Mouse (Mus musculus): Measurements from ENCODE around the gene Meioc. TPM values are rescaled to one million over a fixed set of nuclear protein-coding genes. Genes with fewer than 3 reads are reported as not detected.
A peak's percentile ranks its signal among the peaks of the same experiment; 100 is the strongest.

Meioc gene
- polyA plus RNA-seq, 1 experiment from 2014 or later = 0.15 TPM

GRCm38 (mm10) chr11:102636887-102637286 lies 26.6 kb upstream of the Meioc start:
- 45% methylated on average over 12 of the region's 12 CpGs for WGBS
- Histone ChIP-seq H3K27ac (replicated peaks) (no peak overlapping the region), H3K9ac (no peak overlapping the region), H3K4me1 (replicated peaks) (peaks cover 35% of the 10 kb centered on the region), H3K36me3 (no peaks in the 10 kb centered on the region), H3K4me3 (no peak overlapping the region), H3K4me2 (no peak overlapping the region), H3K9me3 (no peaks in the 10 kb centered on the region), H3K27me3 (peaks cover 6% of the 10 kb centered on the region; the same call in 1 of the 2 replicates)
- no peak for ATAC-seq (ENCODE audit: low read depth)

GRCm38 (mm10) chr11:102643891-102644382 lies 19.6 kb upstream of the Meioc start:
- H3K4me3 ChIP-seq = no peak overlapping the region
- no peaks in the 10 kb centered on the region for H3K36me3 ChIP-seq
- peaks cover 6% of the 10 kb centered on the region for H3K4me1 ChIP-seq (replicated peaks)
- H3K27me3 ChIP-seq = no peaks in the 10 kb centered on the region; the same call in 1 of the 2 replicates
- no peak overlapping the region for H3K9ac ChIP-seq
- no peak overlapping the region for H3K27ac ChIP-seq (replicated peaks)
- no peak overlapping the region for H3K4me2 ChIP-seq
- WGBS = 73% methylated on average over 10 of the region's 10 CpGs
- no peaks in the 10 kb centered on the region for H3K9me3 ChIP-seq
- no peak for ATAC-seq (ENCODE audit: low read depth)

DNA sequence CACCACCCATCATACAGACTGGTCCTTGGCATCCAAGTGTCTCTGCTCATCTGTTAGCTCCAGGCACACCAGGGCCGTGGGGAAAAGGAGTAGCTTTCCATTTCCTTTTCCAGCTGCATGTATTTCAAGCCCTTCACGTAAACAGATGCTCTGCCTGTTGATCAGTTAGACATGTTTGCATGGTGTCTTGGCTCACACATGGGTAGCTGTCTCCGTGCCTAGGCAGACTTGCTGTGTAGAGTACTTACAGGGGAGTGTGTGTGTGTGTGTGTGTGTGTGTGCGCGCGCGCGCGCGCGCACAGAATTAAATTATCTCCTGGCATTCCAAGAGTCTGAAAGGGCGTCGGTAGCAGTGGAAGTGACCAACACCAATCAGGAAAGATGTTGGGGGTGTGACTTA lies 17.3 kb upstream of the Meioc start:
- Histone ChIP-seq H3K4me2 (no peak overlapping the region), H3K27ac (replicated peaks) (no peak overlapping the region), H3K4me3 (no peak overlapping the region), H3K4me1 (replicated peaks) (no peaks in the 10 kb centered on the region), H3K36me3 (no peaks in the 10 kb centered on the region), H3K27me3 (no peaks in the 10 kb centered on the region; the same call in 1 of the 2 replicates), H3K9ac (no peak overlapping the region), H3K9me3 (no peaks in the 10 kb centered on the region)
- no peak for ATAC-seq (ENCODE audit: low read depth)
- 91% methylated on average over 13 of the region's 13 CpGs for WGBS

DNA sequence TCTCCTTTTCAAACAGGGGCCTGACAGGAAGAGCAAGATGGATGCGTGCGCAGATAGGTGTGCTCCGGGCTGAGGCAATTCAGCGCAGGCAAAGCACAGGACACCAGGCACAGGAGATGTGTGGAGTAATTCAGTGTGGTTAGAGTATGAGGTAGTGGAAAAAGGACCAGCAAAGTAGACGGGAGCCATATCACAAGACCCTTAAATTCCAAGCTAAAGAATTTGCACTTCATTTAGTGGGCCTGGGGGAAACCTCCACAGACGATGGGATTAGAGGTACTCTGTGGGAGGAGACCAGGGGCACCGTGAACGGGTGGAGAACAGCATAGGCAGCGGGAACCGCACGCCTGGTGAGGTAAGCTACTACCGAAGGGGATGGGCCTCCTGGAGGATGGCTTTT lies 15.6 kb upstream of the Meioc start:
- no peaks in the 10 kb centered on the region for H3K9me3 ChIP-seq
- no peak overlapping the region for H3K27ac ChIP-seq (replicated peaks)
- no peak overlapping the region for H3K4me3 ChIP-seq
- no peak overlapping the region for H3K9ac ChIP-seq
- no peaks in the 10 kb centered on the region for H3K4me1 ChIP-seq (replicated peaks)
- no peaks in the 10 kb centered on the region for H3K36me3 ChIP-seq
- 72% methylated on average over 12 of the region's 12 CpGs for WGBS
- no peak overlapping the region for H3K4me2 ChIP-seq
- H3K27me3 ChIP-seq = no peaks in the 10 kb centered on the region; the same call in 1 of the 2 replicates
- ATAC-seq (ENCODE audit: low read depth) = no peak

DNA sequence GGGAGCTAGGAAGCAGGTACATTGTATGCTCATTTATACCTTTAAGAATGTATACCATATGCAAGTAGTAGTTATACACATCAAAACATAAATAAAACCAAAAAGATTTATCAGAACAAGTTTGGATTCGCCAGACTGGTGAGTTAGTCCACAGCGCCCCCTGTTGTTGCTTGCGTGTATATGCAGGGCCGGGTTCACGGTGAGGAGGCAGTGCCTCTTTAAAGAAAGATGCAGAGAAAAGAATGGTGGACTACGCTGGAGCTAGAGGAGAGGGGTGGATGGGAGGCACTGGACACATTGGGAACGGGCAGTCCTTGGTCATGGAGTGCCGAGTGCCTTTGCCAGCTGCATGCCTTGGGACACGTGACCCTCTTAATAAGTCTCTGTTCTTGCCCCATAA lies 12.1 kb upstream of the Meioc start:
- no peak overlapping the region for H3K27ac ChIP-seq (replicated peaks)
- H3K27me3 ChIP-seq = no peaks in the 10 kb centered on the region; the same call in 1 of the 2 replicates
- H3K9ac ChIP-seq = no peak overlapping the region
- H3K36me3 ChIP-seq = no peaks in the 10 kb centered on the region
- no peaks in the 10 kb centered on the region for H3K9me3 ChIP-seq
- no peak for ATAC-seq (ENCODE audit: low read depth)
- no peak overlapping the region for H3K4me2 ChIP-seq
- no peaks in the 10 kb centered on the region for H3K4me1 ChIP-seq (replicated peaks)
- 4% methylated on average over 9 of the region's 9 CpGs for WGBS
- H3K4me3 ChIP-seq = no peak overlapping the region

GRCm38 (mm10) chr11:102652844-102653243 lies 10.7 kb upstream of the Meioc start:
- WGBS = 78% methylated on average over 3 of the region's 3 CpGs
- H3K36me3 ChIP-seq = no peaks in the 10 kb centered on the region
- no peak for ATAC-seq (ENCODE audit: low read depth)
- H3K4me2 ChIP-seq = no peak overlapping the region
- H3K9me3 ChIP-seq = no peaks in the 10 kb centered on the region
- H3K4me3 ChIP-seq = no peak overlapping the region
- H3K4me1 ChIP-seq (replicated peaks) = no peaks in the 10 kb centered on the region
- H3K27me3 ChIP-seq = no peaks in the 10 kb centered on the region
- no peak overlapping the region for H3K27ac ChIP-seq (replicated peaks)
- H3K9ac ChIP-seq = no peak overlapping the region

DNA sequence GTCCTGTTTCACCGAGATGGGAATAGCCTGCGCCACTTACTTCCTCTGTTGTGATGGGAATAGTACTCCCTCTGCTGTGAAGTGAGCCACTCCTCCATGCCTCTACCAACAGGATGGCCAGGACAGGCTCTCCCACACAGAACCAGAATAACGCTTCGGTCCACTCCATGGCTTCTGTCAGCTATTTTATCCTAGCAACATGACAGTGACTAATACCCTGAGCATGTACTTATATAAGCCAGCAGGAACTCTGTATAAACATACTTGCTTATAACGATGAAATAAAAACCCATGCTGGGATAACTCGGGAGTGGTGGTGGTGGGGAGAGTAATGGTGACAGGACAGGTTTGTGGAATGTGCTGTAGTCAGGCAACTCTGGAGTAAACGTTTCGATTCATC lies 7.6 kb upstream of the Meioc start:
- Histone ChIP-seq H3K9ac (no peak overlapping the region), H3K27me3 (no peaks in the 10 kb centered on the region), H3K9me3 (no peaks in the 10 kb centered on the region), H3K36me3 (no peaks in the 10 kb centered on the region), H3K4me2 (no peak overlapping the region), H3K4me1 (replicated peaks) (no peaks in the 10 kb centered on the region), H3K4me3 (no peak overlapping the region), H3K27ac (replicated peaks) (no peak overlapping the region)
- 71% methylated on average over 8 of the region's 8 CpGs for WGBS
- no peak for ATAC-seq (ENCODE audit: low read depth)

GRCm38 (mm10) chr11:102656326-102656926 lies 7.1 kb upstream of the Meioc start:
- Histone ChIP-seq H3K9me3 (no peaks in the 10 kb centered on the region), H3K9ac (no peak overlapping the region), H3K27me3 (no peaks in the 10 kb centered on the region), H3K4me1 (replicated peaks) (no peaks in the 10 kb centered on the region), H3K27ac (replicated peaks) (no peak overlapping the region), H3K4me2 (no peak overlapping the region), H3K4me3 (no peak overlapping the region), H3K36me3 (no peaks in the 10 kb centered on the region)
- 32% methylated on average over 4 of the region's 4 CpGs for WGBS
- ATAC-seq (ENCODE audit: low read depth) = no peak

GRCm38 (mm10) chr11:102656931-102657330 lies 6.6 kb upstream of the Meioc start:
- H3K9ac ChIP-seq = no peak overlapping the region
- no peak overlapping the region for H3K27ac ChIP-seq (replicated peaks)
- H3K4me3 ChIP-seq = no peak overlapping the region
- H3K4me1 ChIP-seq (replicated peaks) = no peaks in the 10 kb centered on the region
- H3K27me3 ChIP-seq = no peaks in the 10 kb centered on the region
- ATAC-seq (ENCODE audit: low read depth) = no peak
- H3K4me2 ChIP-seq = no peak overlapping the region
- WGBS = 74% methylated on average over 6 of the region's 6 CpGs
- no peaks in the 10 kb centered on the region for H3K9me3 ChIP-seq
- H3K36me3 ChIP-seq = no peaks in the 10 kb centered on the region

DNA sequence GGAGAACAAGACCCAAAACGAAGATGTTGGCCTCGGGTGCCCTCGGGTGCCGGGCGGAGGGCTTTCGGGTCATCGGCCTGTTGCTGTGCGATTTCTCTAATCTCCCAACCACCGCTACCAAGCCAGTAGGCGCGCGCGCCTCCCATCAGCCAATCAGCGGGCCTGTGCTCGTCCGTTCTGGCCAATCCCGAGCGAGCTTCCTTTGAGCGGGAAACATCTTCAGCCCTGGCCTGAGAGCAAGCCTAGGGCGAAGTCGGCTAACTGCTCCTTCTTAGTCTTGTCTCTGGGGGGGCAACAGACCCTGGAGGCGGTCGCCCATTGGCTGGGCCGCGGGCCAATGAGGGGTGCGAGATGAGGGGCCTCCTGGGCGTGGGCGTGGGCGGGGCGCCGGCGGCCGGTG lies 1.6 kb downstream of the Meioc start:
- peak overlapping the region; percentile 8; the same call in 1 of the 2 replicates for H3K4me3 ChIP-seq
- no peak for ATAC-seq (ENCODE audit: low read depth)
- no peak overlapping the region for H3K27ac ChIP-seq (replicated peaks)
- peaks cover 12% of the 10 kb centered on the region; the same call in 1 of the 2 replicates for H3K9me3 ChIP-seq
- H3K4me2 ChIP-seq = peak overlapping the region; percentile 27
- H3K27me3 ChIP-seq = peaks cover 44% of the 10 kb centered on the region
- no peaks in the 10 kb centered on the region for H3K36me3 ChIP-seq
- 49% methylated on average over 33 of the region's 33 CpGs for WGBS
- no peaks in the 10 kb centered on the region for H3K4me1 ChIP-seq (replicated peaks)
- no peak overlapping the region for H3K9ac ChIP-seq

DNA sequence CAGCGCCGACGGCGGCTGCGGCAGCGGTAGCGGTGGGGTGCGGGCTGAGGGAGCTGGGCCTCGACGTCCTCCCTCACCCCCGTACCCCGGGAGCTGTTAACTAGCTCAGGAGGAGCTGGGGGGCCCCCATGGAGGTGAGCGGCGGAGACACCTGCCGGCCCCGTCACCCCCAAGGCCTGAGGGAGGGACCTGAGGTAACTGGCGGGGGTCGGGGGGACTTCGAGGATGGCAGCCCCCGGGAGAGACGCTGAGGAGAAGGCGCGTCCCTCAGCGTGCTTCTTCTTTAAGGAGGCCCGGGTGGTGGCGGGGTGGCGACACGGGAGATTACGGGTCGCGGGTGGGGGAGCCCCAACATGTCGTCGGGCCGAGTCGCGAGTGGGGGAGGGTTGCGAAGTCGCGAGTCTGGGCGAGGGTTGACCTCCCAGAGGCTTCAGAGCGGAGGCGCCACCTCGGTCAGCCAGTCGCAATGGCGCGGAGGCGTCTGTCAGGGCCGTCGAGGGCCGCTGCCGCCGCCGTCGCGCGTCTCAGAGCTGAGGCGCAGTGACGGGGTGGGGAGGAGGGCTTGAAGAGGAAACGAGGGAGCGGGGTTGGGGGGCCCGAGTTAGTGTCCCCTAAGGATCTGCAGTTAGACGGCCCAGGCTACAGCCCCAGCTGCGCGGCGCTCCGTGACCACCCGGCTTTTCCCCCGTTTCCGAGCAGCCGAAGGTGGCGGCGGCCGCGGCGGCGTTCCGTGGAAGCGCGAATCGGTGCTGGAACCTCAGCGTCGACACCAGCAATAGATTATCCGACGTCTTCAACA lies 2.3 kb downstream of the Meioc start:
- H3K9ac ChIP-seq = no peak overlapping the region
- no peaks in the 10 kb centered on the region for H3K4me1 ChIP-seq (replicated peaks)
- peaks cover 44% of the 10 kb centered on the region for H3K27me3 ChIP-seq
- H3K4me3 ChIP-seq = peak overlapping the region; percentile 8; the same call in 1 of the 2 replicates
- H3K9me3 ChIP-seq = peaks cover 12% of the 10 kb centered on the region; the same call in 1 of the 2 replicates
- ATAC-seq (ENCODE audit: low read depth) = no peak
- WGBS = 43% methylated on average over 84 of the region's 84 CpGs
- H3K36me3 ChIP-seq = no peaks in the 10 kb centered on the region
- H3K4me2 ChIP-seq = peak overlapping the region; percentile 27
- H3K27ac ChIP-seq (replicated peaks) = no peak overlapping the region

DNA sequence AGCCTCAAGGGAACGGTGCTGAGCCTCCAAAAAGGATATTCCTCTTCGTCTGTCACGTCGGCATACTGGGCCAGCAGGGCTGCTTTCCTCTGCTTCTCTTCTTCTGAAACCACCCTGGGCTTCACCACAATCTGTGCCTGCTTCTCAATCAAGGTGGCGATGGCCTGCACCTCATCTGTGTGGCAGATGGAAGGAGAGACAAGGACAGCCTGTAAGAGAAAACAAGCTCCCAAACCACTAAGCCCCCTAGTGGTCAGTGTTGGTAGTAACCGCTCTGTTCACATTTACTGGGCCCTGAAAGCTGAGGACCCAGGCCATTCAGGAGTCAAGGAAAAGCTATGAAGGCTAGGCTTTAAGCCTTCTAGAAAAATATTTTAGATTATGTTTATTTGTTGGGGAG lies 26.6 kb downstream of the Meioc start:
- Histone ChIP-seq H3K4me2 (no peak overlapping the region), H3K27ac (replicated peaks) (no peak overlapping the region), H3K4me1 (replicated peaks) (no peaks in the 10 kb centered on the region), H3K9ac (no peak overlapping the region), H3K27me3 (no peaks in the 10 kb centered on the region), H3K9me3 (no peaks in the 10 kb centered on the region), H3K4me3 (no peak overlapping the region), H3K36me3 (peaks cover 51% of the 10 kb centered on the region)
- no peak for ATAC-seq (ENCODE audit: low read depth)
- 61% methylated on average over 6 of the region's 6 CpGs for WGBS
